Mouse (Mus musculus) olfactory bulb, adult 2 months (tissue): ENCODE results near the gene Inpp5f. TPM values are rescaled to one million over a fixed set of nuclear protein-coding genes. Genes with fewer than 3 reads are reported as not detected.
A peak's percentile ranks its signal among the peaks of the same experiment; 100 is the strongest.

ENCODE experiments used
- H3K27ac ChIP-seq: fragments of 200-500 bp; 2 replicates; pipeline ENCODE4 v1.5.1; 2012; ENCODE audit warnings: low read depth, low read length; ENCODE audit not compliant: insufficient read depth
- H3K4me1 ChIP-seq: fragments of 200-500 bp; 2 replicates; pipeline ENCODE4 v1.6.1; 2012; ENCODE audit warnings: low read length; ENCODE audit not compliant: control insufficient read depth, insufficient read depth
- H3K4me3 ChIP-seq: fragments of 200-500 bp; 2 replicates; pipeline ENCODE4 v1.5.1; 2012; ENCODE audit warnings: mild to moderate bottlenecking, low read depth, low read length, moderate library complexity; ENCODE audit not compliant: insufficient read depth
- CTCF ChIP-seq: fragments of 200-500 bp; IDR thresholded peaks from 2 replicates; pipeline ENCODE4 v1.5.1; 2012; ENCODE audit warnings: low read depth, mild to moderate bottlenecking, low read length, moderate library complexity; ENCODE audit not compliant: insufficient read depth
- POLR2A ChIP-seq: fragments of 200-500 bp; IDR thresholded peaks from 2 replicates; pipeline ENCODE4 v1.6.1; 2012; ENCODE audit warnings: mild to moderate bottlenecking, low read depth, low read length, moderate library complexity; ENCODE audit not compliant: insufficient read depth
- WGBS: fragments of 180-500 bp; shearing (Covaris S2); methylation state at CpG from one replicate; pipeline ENCODE4 v1.1.7; 2018; 5-methylcytosine and 5-hydroxymethylcytosine counted together
- polyA plus RNA-seq: library from polyadenylated mRNA; stranded (reverse); fragments of >200 nt; gene quantifications from 2 replicates; pipeline ENCODE4 v1.2.4, GENCODE M21; 2012; ENCODE audit warnings: low replicate concordance; ENCODE audit not compliant: missing spikeins, insufficient read depth, insufficient read length

The Inpp5f gene
- polyA plus RNA-seq, 1 experiment = not detected

GRCm38 (mm10) chr7:128577607-128578006, 33.5 kb upstream of the Inpp5f start:
- H3K4me1 ChIP-seq = peaks cover 6% of the 10 kb centered on the region
- no peak for TF ChIP-seq POLR2A
- no peak for TF ChIP-seq CTCF
- no peak overlapping the region for H3K4me3 ChIP-seq
- H3K27ac ChIP-seq = no peak overlapping the region
- 67% methylated on average over 1 of the region's 1 CpGs for WGBS

GRCm38 (mm10) chr7:128578199-128578945, 32.8 kb upstream of the Inpp5f start:
- H3K4me1 ChIP-seq = peaks cover 10% of the 10 kb centered on the region
- H3K4me3 ChIP-seq = no peak overlapping the region
- H3K27ac ChIP-seq = no peak overlapping the region
- TF ChIP-seq POLR2A = no peak
- TF ChIP-seq CTCF = no peak
- 73% methylated on average over 10 of the region's 10 CpGs for WGBS

GRCm38 (mm10) chr7:128579381-128579780, 31.7 kb upstream of the Inpp5f start:
- no peak overlapping the region for H3K27ac ChIP-seq
- H3K4me1 ChIP-seq = peaks cover 10% of the 10 kb centered on the region
- 81% methylated on average over 2 of the region's 2 CpGs for WGBS
- TF ChIP-seq POLR2A (no peak), CTCF (no peak)
- no peak overlapping the region for H3K4me3 ChIP-seq

- H3K4me1 ChIP-seq = peaks cover 10% of the 10 kb centered on the region
- H3K27ac ChIP-seq = no peak overlapping the region
- 96% methylated on average over 6 of the region's 6 CpGs for WGBS
- TF ChIP-seq POLR2A (no peak), CTCF (no peak)
- no peak overlapping the region for H3K4me3 ChIP-seq
These were observed 30.8 kb upstream of the Inpp5f start for GRCm38 (mm10) chr7:128580318-128580717.

- 50% methylated on average over 15 of the region's 15 CpGs for WGBS
- 0 out of 2 replicates have a peak overlapping the region, but pooled peaks have one; percentile 23 for H3K27ac ChIP-seq
- peaks cover 10% of the 10 kb centered on the region for H3K4me1 ChIP-seq
- TF ChIP-seq CTCF = no peak
- TF ChIP-seq POLR2A = no peak
- H3K4me3 ChIP-seq = no peak overlapping the region
These were observed 29.2 kb upstream of the Inpp5f start for GRCm38 (mm10) chr7:128581864-128582484.

GRCm38 (mm10) chr7:128583213-128583948, 27.7 kb upstream of the Inpp5f start:
- WGBS = 31% methylated on average over 6 of the region's 6 CpGs
- peak overlapping the region; percentile 27 for H3K27ac ChIP-seq

GRCm38 (mm10) chr7:128587334-128587933, 23.7 kb upstream of the Inpp5f start:
- no peak for TF ChIP-seq POLR2A
- no peak for TF ChIP-seq CTCF
- WGBS = 51% methylated on average over 4 of the region's 4 CpGs

More at GRCm38 (mm10) chr7:128583213-128583948, 27.7 kb upstream of the Inpp5f start:
- peaks cover 14% of the 10 kb centered on the region for H3K4me1 ChIP-seq
- no peak overlapping the region for H3K4me3 ChIP-seq
- TF ChIP-seq POLR2A = no peak

GRCm38 (mm10) chr7:128591345-128592084, 19.6 kb upstream of the Inpp5f start:
- peaks cover 21% of the 10 kb centered on the region for H3K4me1 ChIP-seq
- no peak overlapping the region for H3K4me3 ChIP-seq
- TF ChIP-seq CTCF = no peak
- TF ChIP-seq POLR2A = no peak
- peak overlapping the region; percentile 80 for H3K27ac ChIP-seq
- WGBS = 26% methylated on average over 9 of the region's 9 CpGs

More at GRCm38 (mm10) chr7:128587334-128587933, 23.7 kb upstream of the Inpp5f start:
- Histone ChIP-seq H3K27ac (peak overlapping the region; percentile 46; the same call in 1 of the 2 replicates), H3K4me3 (no peak overlapping the region), H3K4me1 (peaks cover 26% of the 10 kb centered on the region)
